Mouse (Mus musculus): ENCODE results near the gene Acer1.
"Not testable (repeated sequence)": the region's sequence is repeated elsewhere in the genome, so short reads cannot be mapped to it uniquely, and the experiment has no call there.

Gene Acer1

GRCm38 (mm10) chr17:56936731-56937130, 45.2 kb downstream of the Acer1 start:
- DNase-seq, result no peak

DNA sequence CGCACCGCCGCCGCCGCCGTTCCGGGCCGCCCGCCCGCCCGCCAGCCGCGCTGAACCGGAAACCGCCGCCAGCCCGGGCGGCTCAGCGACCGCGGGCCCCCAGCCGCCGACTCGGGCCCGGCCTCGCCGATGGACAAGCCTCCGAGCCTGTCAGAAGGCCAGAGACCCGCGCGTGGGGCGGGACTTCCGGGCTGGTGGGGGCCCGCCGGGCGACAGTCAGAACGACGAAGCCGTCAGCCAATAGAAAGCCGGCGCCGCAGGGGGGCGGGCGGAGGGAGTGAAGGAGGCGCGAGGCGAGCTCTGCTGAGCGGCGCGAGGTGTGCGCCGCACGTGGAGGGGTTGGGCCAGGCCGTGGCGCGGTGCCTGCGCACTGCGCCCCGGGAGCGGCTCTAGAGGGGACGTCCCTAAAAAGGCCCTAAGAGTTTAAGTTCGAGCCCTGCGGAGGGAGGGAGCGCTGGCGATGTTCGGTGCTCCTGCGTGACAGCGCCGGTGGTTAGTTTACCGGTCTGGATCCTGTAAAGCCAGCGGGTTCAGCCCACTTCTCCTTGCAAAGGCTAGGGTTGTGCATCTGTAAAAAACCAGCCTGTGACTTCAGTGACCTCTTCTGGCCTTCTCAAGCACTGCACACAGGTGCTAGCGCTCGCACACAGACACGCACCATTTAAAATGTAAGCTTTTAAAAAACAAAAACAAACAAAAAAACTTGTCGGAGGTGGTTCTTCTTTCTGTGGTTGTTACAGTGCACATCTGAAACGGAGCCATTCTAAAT, 46.4 kb downstream of the Acer1 start, which contains the start of gene Mllt1:
Gene Mllt1, minus strand, starts transcription at position 53 of the 769 bp plus-strand sequence.
- DNase-seq, result peak; percentile 97 to 99

DNA sequence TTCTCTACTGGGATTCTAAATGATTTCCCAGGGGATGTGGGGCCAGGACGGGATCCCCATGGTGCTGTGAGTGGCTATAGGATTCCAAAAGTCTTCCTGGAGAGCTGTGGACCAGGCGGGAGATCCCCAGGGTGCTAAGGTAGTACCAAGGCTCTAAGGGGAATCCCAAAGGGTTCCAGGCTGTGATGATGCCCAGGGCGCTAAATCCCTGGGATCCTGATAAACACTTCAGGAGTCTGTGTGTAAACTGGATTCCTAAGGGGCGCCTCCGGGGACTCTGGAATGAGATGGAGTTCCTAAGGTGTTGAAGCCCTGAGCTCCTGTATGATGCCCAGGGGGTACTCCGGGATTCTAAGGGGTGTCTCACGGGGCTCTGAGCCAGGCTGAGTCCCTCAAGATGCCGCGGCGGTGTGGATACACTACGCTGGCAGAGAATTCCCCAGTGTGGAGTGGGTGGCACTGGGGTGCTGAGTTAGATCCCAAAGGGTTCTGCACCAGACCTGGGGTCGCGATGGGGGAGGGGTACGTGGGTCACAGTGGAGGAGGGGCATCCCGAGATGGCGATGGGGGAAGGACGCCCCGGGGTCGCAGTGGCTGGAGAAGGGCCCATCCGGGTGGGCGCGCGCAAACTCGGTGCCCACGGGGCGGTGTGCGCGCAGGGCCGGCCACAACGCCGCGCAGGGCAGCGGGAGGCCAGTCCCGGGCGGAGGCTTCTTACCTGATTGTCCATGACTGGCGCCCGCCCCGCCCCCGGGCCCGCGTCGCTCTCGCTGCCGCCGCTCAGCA, 47.2 kb downstream of the Acer1 start:
- DNase-seq, result no peak

DNA sequence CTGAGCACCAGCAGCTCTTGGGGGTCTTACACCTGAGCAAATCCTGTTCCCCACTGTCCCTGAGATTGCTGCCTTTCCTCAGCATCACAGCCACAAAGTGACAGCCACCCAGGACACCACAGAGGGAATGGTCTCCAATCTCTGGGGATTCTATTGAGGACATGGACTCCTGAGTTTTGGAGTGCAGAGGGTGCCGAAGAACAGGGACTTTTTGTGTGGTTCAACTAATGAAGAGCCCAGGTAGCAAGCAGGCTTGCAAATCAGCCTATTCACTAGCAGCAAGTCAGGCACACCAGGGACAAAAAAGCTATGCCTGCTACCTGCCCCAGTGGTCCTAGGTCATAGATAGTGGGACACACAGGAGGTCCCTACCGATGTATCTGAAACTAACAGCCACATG, 48.5 kb downstream of the Acer1 start:
- DNase-seq, result no peak

- no peak for DNase-seq
These were observed 51.9 kb downstream of the Acer1 start for GRCm38 (mm10) chr17:56930026-56930425.

GRCm38 (mm10) chr17:56929530-56929929, 52.4 kb downstream of the Acer1 start:
- no peak for DNase-seq

DNA sequence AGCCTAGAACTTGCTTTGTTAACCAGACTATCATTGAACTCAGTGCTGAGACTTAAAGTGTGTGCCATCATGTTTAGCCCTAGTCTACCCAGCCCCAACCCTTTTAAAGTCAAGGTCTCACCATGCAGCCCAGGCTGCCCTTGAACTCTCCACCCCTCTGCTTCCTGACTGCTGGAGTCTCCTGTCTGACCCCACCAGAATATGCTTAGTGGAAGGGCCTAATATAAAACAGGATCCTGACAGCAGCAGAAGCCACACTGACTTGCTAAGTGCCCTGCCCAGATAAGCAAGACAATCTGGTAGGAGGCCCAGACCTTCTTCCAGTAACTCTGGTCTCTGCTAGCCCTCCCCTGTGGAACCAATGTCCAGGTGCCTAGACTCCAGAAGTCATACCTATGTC, 52.8 kb downstream of the Acer1 start:
- DNase-seq, result no peak

DNA sequence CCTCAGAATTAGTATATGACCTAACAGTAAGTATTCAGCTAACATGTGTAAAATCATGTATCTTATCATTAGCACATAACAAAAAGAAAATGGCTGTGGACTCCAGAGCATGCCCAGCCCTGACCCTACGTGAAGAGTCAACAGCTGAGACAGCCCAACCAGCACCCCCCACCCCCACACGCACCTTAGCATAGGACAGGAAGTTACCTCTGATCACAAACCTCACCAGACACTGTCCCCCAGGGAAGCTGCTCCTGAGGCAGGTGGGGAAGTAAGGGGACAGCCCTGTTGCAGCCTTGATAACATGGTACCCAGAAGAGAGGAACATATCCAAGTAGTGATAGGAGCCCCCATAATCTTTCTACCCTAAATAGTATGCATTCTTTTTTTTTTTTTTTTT, 55.9 kb downstream of the Acer1 start:
- no peak for DNase-seq

DNA sequence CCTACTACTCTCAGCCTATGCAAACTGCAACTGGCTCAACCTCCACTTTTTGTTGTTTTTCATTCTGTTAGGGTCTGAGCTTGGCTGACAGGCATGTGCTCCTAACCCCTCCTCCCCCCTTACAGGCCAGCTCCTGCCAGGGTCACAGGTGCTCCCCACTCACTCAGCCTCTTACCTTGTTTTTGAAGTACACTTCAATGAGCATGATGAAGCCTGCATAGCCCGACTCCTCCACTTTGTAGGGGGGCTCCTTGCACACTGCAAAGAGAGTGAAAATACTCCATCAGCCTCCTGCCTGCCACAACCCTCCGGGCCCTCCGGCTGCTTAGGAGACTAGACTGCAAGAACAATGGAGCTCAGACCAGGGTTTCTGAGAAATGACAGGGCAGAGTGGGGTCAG, 62.2 kb downstream of the Acer1 start:
- DNase-seq, result no peak

DNA sequence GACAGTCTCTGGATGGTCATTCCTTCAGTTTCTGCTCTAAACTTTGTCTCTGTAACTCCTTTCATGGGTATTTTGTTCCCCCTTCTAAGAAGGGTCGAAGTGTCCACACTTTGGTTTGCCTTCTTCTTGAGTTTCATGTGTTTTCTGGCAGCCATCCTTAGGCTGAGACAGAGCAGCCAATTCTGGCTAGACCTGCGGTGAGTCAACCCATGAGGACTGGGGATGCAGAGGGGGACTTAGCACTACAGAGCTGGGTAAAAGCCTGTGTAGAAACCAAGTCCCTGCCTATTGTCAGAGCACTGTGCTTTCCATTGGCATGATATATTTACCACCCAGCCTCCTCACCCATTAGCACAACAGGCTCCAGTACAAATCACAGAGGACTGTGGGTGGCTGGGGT, 64.8 kb downstream of the Acer1 start:
- DNase-seq, result no peak

DNA sequence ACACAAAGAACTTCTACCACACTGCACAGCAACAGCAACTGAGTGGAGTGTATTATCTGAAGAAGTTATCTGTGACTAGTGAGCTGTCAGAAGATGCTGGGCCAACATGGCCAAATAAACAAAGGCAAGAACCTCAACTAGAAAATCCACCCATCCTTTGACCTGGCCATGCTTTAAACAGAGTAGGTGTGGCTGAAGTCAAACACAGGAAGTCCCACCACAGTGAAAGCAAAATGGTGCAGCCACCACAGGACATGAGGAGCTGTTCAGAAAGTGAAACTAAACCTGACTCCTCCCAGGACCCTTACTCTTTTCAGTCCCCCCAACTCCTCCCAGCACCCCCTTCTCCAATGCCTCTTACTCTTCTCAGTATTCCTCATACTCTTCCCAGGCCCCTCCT, 68.5 kb downstream of the Acer1 start:
- no peak for DNase-seq

GRCm38 (mm10) chr17:56913023-56913422, 68.9 kb downstream of the Acer1 start:
- DNase-seq, result no peak

DNA sequence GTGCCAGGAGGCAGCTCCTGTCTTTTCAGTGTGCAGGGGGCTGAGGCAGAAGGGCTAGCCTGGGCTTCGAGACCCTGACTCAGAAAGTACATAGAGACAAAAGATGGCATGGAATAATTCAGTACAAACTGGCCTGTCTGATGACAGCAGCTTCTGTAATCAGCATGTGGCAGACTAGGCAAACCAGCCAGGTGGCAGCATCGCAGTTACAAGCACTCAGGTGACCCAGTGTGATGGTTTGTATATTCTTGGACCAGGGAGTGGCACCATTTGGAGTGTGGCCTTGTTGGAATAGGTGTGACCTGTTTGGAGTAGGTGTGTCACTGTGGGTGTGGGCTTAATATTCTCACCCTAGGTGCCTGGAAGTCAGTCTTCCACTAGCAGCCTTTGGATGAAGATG, 72.2 kb downstream of the Acer1 start:
- not testable (repeated sequence) for DNase-seq

DNA sequence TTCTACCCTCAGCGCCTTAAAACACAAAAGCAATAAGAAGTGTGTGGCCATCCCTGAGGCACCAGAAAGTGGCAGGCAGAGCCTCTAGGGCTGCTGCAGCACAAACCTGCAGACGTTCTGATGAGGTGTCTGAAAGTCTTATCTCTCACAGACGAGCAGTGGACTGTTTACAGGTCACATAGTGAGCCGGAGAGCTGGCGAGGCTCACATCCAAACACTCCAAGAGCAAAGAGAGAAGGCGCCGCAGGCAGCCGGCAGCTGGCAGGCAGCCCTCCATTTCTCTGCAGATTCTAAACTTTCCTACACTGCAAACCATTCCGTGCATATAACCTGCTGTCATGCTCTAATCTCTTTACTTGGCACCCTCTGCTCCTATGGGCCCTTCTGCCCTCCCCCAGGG, 74.0 kb downstream of the Acer1 start:
- DNase-seq, result peak in 1 of 2 experiments; percentile 12

GRCm38 (mm10) chr17:56907096-56907495, 74.8 kb downstream of the Acer1 start:
- DNase-seq, result peak; percentile 70 to 75

GRCm38 (mm10) chr17:56906166-56906565, 75.8 kb downstream of the Acer1 start:
- no peak for DNase-seq
